Mouse (Mus musculus): ENCODE measurements around the gene Sh3gl1.
"Not testable (repeated sequence)": the region's sequence is repeated elsewhere in the genome, so short reads cannot be mapped to it uniquely, and the experiment has no call there.

The Sh3gl1 gene

GRCm38 (mm10) chr17:56036176-56036900 lies at the start of gene Sh3gl1:
TSS of gene Sh3gl1 (minus strand) at chr17:56036635.
- Histone ChIP-seq H3K27me3 (ENCODE audit: insufficient read depth, low read length) (no peaks in the 10 kb centered on the region), H3K4me1 (replicated peaks; ENCODE audit: low read depth, low read length) (peaks cover 73% of the 10 kb centered on the region), H3K9me3 (ENCODE audit: low read length) (no peaks in the 10 kb centered on the region), H3K36me3 (ENCODE audit: insufficient read depth, low read length) (peaks cover 32% of the 10 kb centered on the region), H3K4me3 (replicated peaks; ENCODE audit: low read length) (peak within 1 kb of the TSS; percentile 98)
- no peak for TF ChIP-seq POU5F1 (IDR thresholded peaks at IDR 0.05; ENCODE audit: borderline replicate concordance, low read length)
- peak; percentile 96 for TF ChIP-seq CTCF (conservative IDR thresholded peaks at IDR 0.05; ENCODE audit: low read length)

GRCm38 (mm10) chr17:56080781-56081585 lies 44.5 kb upstream of the Sh3gl1 start:
- peaks cover 36% of the 10 kb centered on the region for H3K4me1 ChIP-seq (replicated peaks; ENCODE audit: low read depth, low read length)
- H3K36me3 ChIP-seq (ENCODE audit: insufficient read depth, low read length): peaks cover 41% of the 10 kb centered on the region
- no peaks in the 10 kb centered on the region for H3K9me3 ChIP-seq (ENCODE audit: low read length)
- H3K4me3 ChIP-seq (replicated peaks; ENCODE audit: low read length): peak overlapping the region; percentile 96
- H3K27me3 ChIP-seq (ENCODE audit: insufficient read depth, low read length): no peaks in the 10 kb centered on the region
- TF ChIP-seq NANOG (IDR thresholded peaks at IDR 0.05; ENCODE audit: borderline replicate concordance, low read length) (no peak), CTCF (conservative IDR thresholded peaks at IDR 0.05; ENCODE audit: low read length) (no peak; the same call in 1 of the 2 replicates), POU5F1 (IDR thresholded peaks at IDR 0.05; ENCODE audit: borderline replicate concordance, low read length) (no peak)

- Histone ChIP-seq H3K27me3 (ENCODE audit: insufficient read depth, low read length) (no peaks in the 10 kb centered on the region), H3K4me3 (replicated peaks; ENCODE audit: low read length) (peak overlapping the region; percentile 96), H3K9me3 (ENCODE audit: low read length) (no peaks in the 10 kb centered on the region), H3K36me3 (ENCODE audit: insufficient read depth, low read length) (peaks cover 30% of the 10 kb centered on the region), H3K4me1 (replicated peaks; ENCODE audit: low read depth, low read length) (peaks cover 45% of the 10 kb centered on the region)
- TF ChIP-seq NANOG (IDR thresholded peaks at IDR 0.05; ENCODE audit: borderline replicate concordance, low read length): no peak
- TF ChIP-seq CTCF (conservative IDR thresholded peaks at IDR 0.05; ENCODE audit: low read length): no peak
- TF ChIP-seq POU5F1 (IDR thresholded peaks at IDR 0.05; ENCODE audit: borderline replicate concordance, low read length): no peak
Observed at GRCm38 (mm10) chr17:56079921-56080320, 43.5 kb upstream of the Sh3gl1 start.

- Histone ChIP-seq H3K4me3 (replicated peaks; ENCODE audit: low read length) (peak within 1 kb of the TSS; percentile 96), H3K27me3 (ENCODE audit: insufficient read depth, low read length) (no peaks in the 10 kb centered on the region), H3K9me3 (ENCODE audit: low read length) (no peaks in the 10 kb centered on the region), H3K4me1 (replicated peaks; ENCODE audit: low read depth, low read length) (peaks cover 47% of the 10 kb centered on the region), H3K36me3 (ENCODE audit: insufficient read depth, low read length) (peaks cover 23% of the 10 kb centered on the region)
- TF ChIP-seq CTCF (conservative IDR thresholded peaks at IDR 0.05; ENCODE audit: low read length) (no peak), POU5F1 (IDR thresholded peaks at IDR 0.05; ENCODE audit: borderline replicate concordance, low read length) (no peak), NANOG (IDR thresholded peaks at IDR 0.05; ENCODE audit: borderline replicate concordance, low read length) (no peak)
Observed at GRCm38 (mm10) chr17:56078880-56079795, 42.7 kb upstream of the Sh3gl1 start, which contains the start of gene Hdgfl2. TSS of gene Hdgfl2 (plus strand) at chr17:56079634.

- peak overlapping the region; percentile 69 for H3K4me3 ChIP-seq (replicated peaks; ENCODE audit: low read length)
- peaks cover 53% of the 10 kb centered on the region for H3K4me1 ChIP-seq (replicated peaks; ENCODE audit: low read depth, low read length)
- peaks cover 18% of the 10 kb centered on the region for H3K36me3 ChIP-seq (ENCODE audit: insufficient read depth, low read length)
- H3K9me3 ChIP-seq (ENCODE audit: low read length); H3K27me3 ChIP-seq (ENCODE audit: insufficient read depth, low read length): not testable (repeated sequence)
Observed at GRCm38 (mm10) chr17:56078361-56078760, 41.9 kb upstream of the Sh3gl1 start.

GRCm38 (mm10) chr17:56077523-56077922 lies 41.1 kb upstream of the Sh3gl1 start:
- no peak for TF ChIP-seq POU5F1 (IDR thresholded peaks at IDR 0.05; ENCODE audit: borderline replicate concordance, low read length)
- no peak for TF ChIP-seq NANOG (IDR thresholded peaks at IDR 0.05; ENCODE audit: borderline replicate concordance, low read length)
- TF ChIP-seq CTCF (conservative IDR thresholded peaks at IDR 0.05; ENCODE audit: low read length): no peak

GRCm38 (mm10) chr17:56074827-56075208 lies 38.4 kb upstream of the Sh3gl1 start, which contains the start of gene Ubxn6:
TSS of gene Ubxn6 (minus strand) at chr17:56075028.
- TF ChIP-seq NANOG (IDR thresholded peaks at IDR 0.05; ENCODE audit: borderline replicate concordance, low read length) (no peak), POU5F1 (IDR thresholded peaks at IDR 0.05; ENCODE audit: borderline replicate concordance, low read length) (no peak), CTCF (conservative IDR thresholded peaks at IDR 0.05; ENCODE audit: low read length) (no peak)
- Histone ChIP-seq H3K9me3 (ENCODE audit: low read length) (no peaks in the 10 kb centered on the region), H3K4me3 (replicated peaks; ENCODE audit: low read length) (peak within 1 kb of the TSS; percentile 91), H3K36me3 (ENCODE audit: insufficient read depth, low read length) (peaks cover 38% of the 10 kb centered on the region), H3K4me1 (replicated peaks; ENCODE audit: low read depth, low read length) (peaks cover 35% of the 10 kb centered on the region), H3K27me3 (ENCODE audit: insufficient read depth, low read length) (no peaks in the 10 kb centered on the region)

More at GRCm38 (mm10) chr17:56077523-56077922, 41.1 kb upstream of the Sh3gl1 start:
- Histone ChIP-seq H3K4me1 (replicated peaks; ENCODE audit: low read depth, low read length) (peaks cover 50% of the 10 kb centered on the region), H3K9me3 (ENCODE audit: low read length) (no peaks in the 10 kb centered on the region), H3K36me3 (ENCODE audit: insufficient read depth, low read length) (peaks cover 18% of the 10 kb centered on the region), H3K27me3 (ENCODE audit: insufficient read depth, low read length) (no peaks in the 10 kb centered on the region), H3K4me3 (replicated peaks; ENCODE audit: low read length) (no peak overlapping the region)
